Mouse (Mus musculus): Measurements from ENCODE around the gene Mllt3.

GRCm38 (mm10) chr4:87761075-87761474 is 272.1 kb downstream of the Mllt3 start:
- no peak for TF ChIP-seq MXI1 (IDR thresholded peaks at IDR 0.05; ENCODE audit: low read depth, low read length)
- TF ChIP-seq TCF12 (IDR thresholded peaks at IDR 0.05; ENCODE audit: low read depth, low read length): no peak
- no peak for TF ChIP-seq POLR2A (IDR thresholded peaks at IDR 0.05; ENCODE audit: control insufficient read depth in 1 of 2, insufficient read depth in 1 of 2, low read depth in 1 of 2, low read length in 2 of 2, poor library complexity in 1 of 2)
- TF ChIP-seq CTCF (IDR thresholded peaks at IDR 0.05 in 2 of 3, conservative IDR thresholded peaks at IDR 0.05 in 1 of 3; ENCODE audit: control insufficient read depth in 1 of 3, insufficient read depth in 1 of 3, low read depth in 2 of 3, low read length in 3 of 3, poor library complexity in 1 of 3, severe bottlenecking in 1 of 3): no peak
- TF ChIP-seq POLR2AphosphoS2 (IDR thresholded peaks at IDR 0.05; ENCODE audit: low read length): no peak
- TF ChIP-seq ZNF384 (IDR thresholded peaks at IDR 0.05; ENCODE audit: low read depth, low read length): no peak
- TF ChIP-seq USF1 (IDR thresholded peaks at IDR 0.05; ENCODE audit: low read depth, low read length): no peak
- TF ChIP-seq GATA1 (IDR thresholded peaks at IDR 0.05; ENCODE audit: low read depth, low read length): no peak
- TF ChIP-seq SIN3A (IDR thresholded peaks at IDR 0.05; ENCODE audit: low read length): no peak
- no peak for TF ChIP-seq MEF2A (IDR thresholded peaks at IDR 0.05; ENCODE audit: extremely low read depth, insufficient replicate concordance, low read depth, low read length, poor library complexity, severe bottlenecking)
- no peak for TF ChIP-seq MAFK (IDR thresholded peaks at IDR 0.05; ENCODE audit: borderline replicate concordance, low read depth, low read length)
- TF ChIP-seq EP300 (IDR thresholded peaks at IDR 0.05; ENCODE audit: low read depth in 1 of 2, low read length in 2 of 2): no peak
- TF ChIP-seq GABPA (IDR thresholded peaks at IDR 0.05; ENCODE audit: low read depth, low read length): no peak

Data from MEL (cell line).